Mouse (Mus musculus): ENCODE data around the gene Ing1. TPM values are rescaled to one million over a fixed set of nuclear protein-coding genes. Genes with fewer than 3 reads are reported as not detected.

Ing1 gene
- polyA plus RNA-seq, 1 experiment from 2014 or later, result 47.9 TPM

DNA sequence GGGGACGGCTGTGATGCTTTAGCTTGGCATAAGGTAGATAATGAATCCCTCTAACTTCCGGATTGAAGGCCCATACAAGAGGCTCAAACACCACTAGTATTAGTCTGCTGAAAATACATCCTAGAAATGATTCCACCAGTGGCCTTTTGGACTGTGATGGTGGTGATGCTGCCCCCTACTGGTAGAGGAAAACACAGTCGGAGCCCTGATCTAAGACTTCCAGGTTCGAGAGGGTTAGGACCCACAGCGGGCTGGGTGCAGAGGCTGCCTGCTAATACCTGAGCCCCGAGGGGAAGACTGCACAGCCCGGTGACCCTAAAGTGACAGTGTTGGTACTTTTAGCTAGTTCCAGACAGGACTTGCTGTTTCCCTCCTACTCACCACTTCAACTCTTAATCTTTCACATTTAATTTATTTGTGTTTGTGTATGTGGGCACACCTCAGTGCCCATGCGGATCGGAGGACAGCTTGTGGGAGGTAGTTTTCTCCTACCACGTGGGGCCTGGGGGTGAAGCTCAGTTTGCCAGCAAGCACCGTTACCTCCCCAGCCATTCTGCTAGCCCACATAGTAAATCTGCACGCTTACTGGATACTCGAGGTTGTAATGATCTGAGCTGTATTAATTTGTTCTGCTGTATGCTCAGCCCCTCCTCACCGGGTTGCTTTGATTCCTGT, 46.8 kb downstream of the Ing1 start:
- Histone ChIP-seq H3K36me3 (replicated peaks) (no peaks in the 10 kb centered on the region; the same call in 1 of the 2 replicates), H3K4me2 (no peak overlapping the region), H3K4me3 (no peak overlapping the region), H3K9ac (no peak overlapping the region), H3K27ac (no peak overlapping the region), H3K9me3 (no peaks in the 10 kb centered on the region), H3K27me3 (replicated peaks) (no peaks in the 10 kb centered on the region), H3K4me1 (no peaks in the 10 kb centered on the region)
- ATAC-seq (replicated peaks), result 0 out of 2 replicates have a peak, but pooled peaks have one; percentile 30
- WGBS, result 44% methylated on average over 14 of the region's 14 CpGs

DNA sequence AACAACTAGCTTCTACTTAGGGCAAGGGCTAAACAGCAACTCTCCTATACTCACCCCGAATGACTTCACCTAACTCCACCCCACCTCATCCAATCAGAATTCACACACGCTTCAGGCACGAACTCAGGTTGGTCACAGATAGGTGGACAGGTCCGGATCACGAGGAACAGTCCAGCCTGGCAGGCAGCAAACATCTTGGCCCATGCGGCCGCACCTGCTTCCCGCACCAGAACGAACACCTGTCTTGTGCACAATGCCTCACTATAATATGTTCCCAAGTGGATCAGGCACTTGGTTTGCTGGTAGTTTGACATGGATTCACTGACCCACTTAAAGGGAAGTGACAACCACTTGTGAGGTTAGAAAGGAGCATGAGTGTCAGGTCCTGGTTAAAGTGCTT, 53.5 kb downstream of the Ing1 start:
- Histone ChIP-seq H3K4me1 (no peaks in the 10 kb centered on the region), H3K4me2 (no peak overlapping the region), H3K4me3 (no peak overlapping the region), H3K9me3 (no peaks in the 10 kb centered on the region), H3K9ac (no peak overlapping the region), H3K27me3 (replicated peaks) (no peaks in the 10 kb centered on the region), H3K36me3 (replicated peaks) (peaks cover 22% of the 10 kb centered on the region; the same call in 1 of the 2 replicates), H3K27ac (no peak overlapping the region)
- no peak for ATAC-seq (replicated peaks)
- WGBS, result 97% methylated on average over 9 of the region's 9 CpGs

Other genes starting within 250 kb of the Ing1 start
- 43.7 and 47.5 TPM in 2 replicates for gene Col4a2, start 242.8 kb upstream of the Ing1 start, polyA plus RNA-seq (2015; fragmentation: Nextera tagmentation; extraction: Ambion mirVana)
- gene Col4a1, start 242.7 kb upstream of the Ing1 start, polyA plus RNA-seq (2015; fragmentation: Nextera tagmentation; extraction: Ambion mirVana), result 90.6 and 102 TPM in 2 replicates
- 0.71 and 1.3 TPM in 2 replicates for gene Rab20, start 76.9 kb upstream of the Ing1 start, polyA plus RNA-seq (2015; fragmentation: Nextera tagmentation; extraction: Ambion mirVana)
- gene Naxd, start 58.1 kb upstream of the Ing1 start, polyA plus RNA-seq (2015; fragmentation: Nextera tagmentation; extraction: Ambion mirVana), result 140 and 153 TPM in 2 replicates
- 21.7 and 23.5 TPM in 2 replicates for gene Cars2, start 4.8 kb upstream of the Ing1 start, polyA plus RNA-seq (2015; fragmentation: Nextera tagmentation; extraction: Ambion mirVana)
- gene Ankrd10, start 80.2 kb downstream of the Ing1 start, polyA plus RNA-seq (2015; fragmentation: Nextera tagmentation; extraction: Ambion mirVana), result 98.4 and 101 TPM in 2 replicates
- 0.24 TPM in 1 of 2 replicates, not detected in the other for gene 1700016D06Rik, start 145.5 kb downstream of the Ing1 start, polyA plus RNA-seq (2015; fragmentation: Nextera tagmentation; extraction: Ambion mirVana)
- 87.6 and 87.7 TPM in 2 replicates for gene Arhgef7, start 172.2 kb downstream of the Ing1 start, polyA plus RNA-seq (2015; fragmentation: Nextera tagmentation; extraction: Ambion mirVana)

Data from midbrain, embryonic 15.5 days (tissue).